10 mouse cellular contexts compared by ENCODE assay signal in genomic region chr8:80937814-80938650, GRCm38 (mm10). TPM values are rescaled to one million over a fixed set of nuclear protein-coding genes. Genes with fewer than 3 reads are reported as not detected.
DNase-seq lines count a peak whose midpoint lies in the region; ATAC-seq and TF ChIP-seq lines count a peak whose summit lies in the region.
"Had no signal": no experiment of that assay in that cellular context is flagged by ENCODE, and none has a peak within 500 bp of the region (broad histone marks: within the 10 kb centered on the region; RNA-seq: fewer than 3 reads in every experiment).

No protein-coding gene starts in this region.

- H3K4me1 ChIP-seq in embryonic facial prominence, embryonic 13.5 days, result peaks cover 25% of the 10 kb centered on the region
- H3K4me1 ChIP-seq in heart, embryonic 14.5 days (ENCODE audit: control insufficient read depth in 2 of 2, insufficient read depth in 2 of 2, low read length in 2 of 2), result peaks cover 8 to 10% of the 10 kb centered on the region in 2 experiments; a peak in 3 of 4 replicates
- H3K4me1 ChIP-seq in lung, postnatal 0 days (ENCODE audit: insufficient read depth, low read depth, low read length), result no peaks in the 10 kb centered on the region

- H3K27me3 ChIP-seq in embryonic facial prominence, embryonic 13.5 days, result no peaks in the 10 kb centered on the region
- no peaks in the 10 kb centered on the region for H3K27me3 ChIP-seq in heart, embryonic 14.5 days (ENCODE audit: control insufficient read depth, insufficient read depth, low read length)
- H3K27me3 ChIP-seq in lung, postnatal 0 days (replicated peaks; ENCODE audit: insufficient read depth, low read length), result no peaks in the 10 kb centered on the region
- H3K27me3 ChIP-seq: CH12.LX had no signal

- intact Hi-C loops in gastrocnemius, adult 2 months (cut with DNase I), result no loop called here
- intact Hi-C loops in gastrocnemius, postnatal 36 days (cut with DNase I), result no loop called here

- no peak overlapping the region for H3K9ac ChIP-seq in embryonic facial prominence, embryonic 13.5 days
- H3K9ac ChIP-seq in heart, embryonic 14.5 days (ENCODE audit: low read length), result no peak overlapping the region
- no peak overlapping the region for H3K9ac ChIP-seq in lung, postnatal 0 days (replicated peaks; ENCODE audit: low read depth)
- H3K9ac ChIP-seq: liver, embryonic 14.5 days had no signal

- TF ChIP-seq EP300 in lung, postnatal 0 days (IDR thresholded peaks at IDR 0.05), result 0 out of 2 replicates have a peak, but pooled peaks have one; percentile 19

- peak overlapping the region; percentile 38 for H3K4me2 ChIP-seq in embryonic facial prominence, embryonic 13.5 days
- H3K4me2 ChIP-seq in heart, embryonic 14.5 days (ENCODE audit: low read length), result peak overlapping the region; percentile 19; the same call in 1 of the 2 replicates
- H3K4me2 ChIP-seq in lung, postnatal 0 days (replicated peaks; ENCODE audit: low read depth, low read length), result no peak overlapping the region

- no peaks in the 10 kb centered on the region for H3K9me3 ChIP-seq in embryonic facial prominence, embryonic 13.5 days
- no peaks in the 10 kb centered on the region for H3K9me3 ChIP-seq in heart, embryonic 14.5 days (ENCODE audit: control insufficient read depth, low read length)
- H3K9me3 ChIP-seq in lung, postnatal 0 days (ENCODE audit: low read length), result no peaks in the 10 kb centered on the region

- DNase-seq in gastrocnemius, adult 2 months, result peak; percentile 28
- DNase-seq in gastrocnemius, postnatal 36 days, result no peak
- DNase-seq in lung, postnatal 0 days (ENCODE audit: low spot score), result peak; percentile 40
- no peak for DNase-seq in urinary bladder, adult 18-20 months (ENCODE audit: low spot score in 2 of 2)
- no peak for DNase-seq in layer of hippocampus, adult 11-12 months (ENCODE audit: low spot score)

- ATAC-seq in embryonic facial prominence, embryonic 13.5 days (ENCODE audit: insufficient number of reproducible peaks, insufficient read depth, low FRiP score, low TSS enrichment, low read depth), result 0 out of 2 replicates have a peak, but pooled peaks have one; percentile 41
- peak; percentile 81 for ATAC-seq in heart, embryonic 14.5 days (ENCODE audit: insufficient number of reproducible peaks, insufficient read depth, low FRiP score, low read depth)
- ATAC-seq in lung, postnatal 0 days, result peak; percentile 38; the same call in 1 of the 2 replicates
- no peak for ATAC-seq in CD4-positive, CD25-positive, alpha-beta regulatory T cell, adult 4 months

- peak overlapping the region; percentile 31 for H3K27ac ChIP-seq in gastrocnemius, adult 2 months
- peak overlapping the region; percentile 80 for H3K27ac ChIP-seq in embryonic facial prominence, embryonic 13.5 days
- H3K27ac ChIP-seq in heart, embryonic 14.5 days (replicated peaks in 1 of 2; ENCODE audit: control insufficient read depth in 1 of 2, insufficient read depth in 1 of 2, low read depth in 2 of 2, low read length in 2 of 2), result peak overlapping the region; percentile 4 to 54; a peak in 3 of 4 replicates
- peak overlapping the region; percentile 7; the same call in 1 of the 2 replicates for H3K27ac ChIP-seq in lung, postnatal 0 days (ENCODE audit: low read length)
- H3K27ac ChIP-seq: liver, embryonic 14.5 days had no signal

- H3K4me3 ChIP-seq in gastrocnemius, adult 2 months, result peak overlapping the region; percentile 48
- 0 out of 2 replicates have a peak overlapping the region, but pooled peaks have one; percentile 1 for H3K4me3 ChIP-seq in embryonic facial prominence, embryonic 13.5 days
- no peak overlapping the region for H3K4me3 ChIP-seq in heart, embryonic 14.5 days (ENCODE audit: control insufficient read depth in 1 of 2, insufficient read depth in 1 of 2, low read depth in 1 of 2, low read length in 2 of 2)
- no peak overlapping the region for H3K4me3 ChIP-seq in lung, postnatal 0 days (ENCODE audit: low read depth, low read length)

- 25% methylated on average over 15 of the region's 15 CpGs for WGBS in embryonic facial prominence, embryonic 13.5 days
- WGBS in heart, embryonic 14.5 days, result 22% methylated on average over 15 of the region's 15 CpGs
- WGBS in lung, postnatal 0 days, result 38% methylated on average over 15 of the region's 15 CpGs

- H3K36me3 ChIP-seq in embryonic facial prominence, embryonic 13.5 days, result no peaks in the 10 kb centered on the region
- no peaks in the 10 kb centered on the region for H3K36me3 ChIP-seq in heart, embryonic 14.5 days (ENCODE audit: control insufficient read depth, insufficient read depth, low read length)
- H3K36me3 ChIP-seq in lung, postnatal 0 days (ENCODE audit: insufficient read depth, low read length), result no peaks in the 10 kb centered on the region

- TF ChIP-seq CTCF in gastrocnemius, adult 2 months (IDR thresholded peaks at IDR 0.05), result no peak
- TF ChIP-seq CTCF in lung, postnatal 0 days (IDR thresholded peaks at IDR 0.05), result no peak

RNA-seq across cellular contexts. Expression of gene Gab1, which starts 57.7 kb away (rescaled TPM):
- total RNA-seq in gastrocnemius, adult 2 months (2021), result 10 to 100 TPM; 11.7 to 14.3 TPM
- 1 to 10 TPM; 8.2 to 9.9 TPM for total RNA-seq in gastrocnemius, postnatal 36 days (2021)
- polyA plus RNA-seq in embryonic facial prominence, embryonic 13.5 days (2015; fragmentation: Nextera tagmentation; extraction: Ambion mirVana), result 22.2 and 22.7 TPM in 2 replicates
- polyA plus RNA-seq in heart, embryonic 14.5 days (2014; fragmentation: Nextera tagmentation; extraction: Ambion mirVana), result 44.4 and 47.6 TPM in 2 replicates
- 16.9 and 18.9 TPM in 2 replicates for polyA plus RNA-seq in lung, postnatal 0 days (2015; fragmentation: Nextera tagmentation; extraction: Ambion mirVana)
- polyA plus RNA-seq in CD4-positive, CD25-positive, alpha-beta regulatory T cell, adult 4 months (2017; shearing (Covaris generic)), result not detected

Comparison
In these comparisons a context has a peak if more than half of its experiments do, and no peak if none do; other contexts are left out.
1. DNase-seq: peak in gastrocnemius, adult 2 months (single experiment) and lung, postnatal 0 days (single experiment); none in gastrocnemius, postnatal 36 days (0 of 2), urinary bladder, adult 18-20 months (0 of 2) and layer of hippocampus, adult 11-12 months (single experiment).
2. H3K27ac ChIP-seq: peak in every context shown above with its lines; median percentile 80 in embryonic facial prominence, embryonic 13.5 days; 31 in gastrocnemius, adult 2 months; 29 in heart, embryonic 14.5 days; 7 in lung, postnatal 0 days.
3. H3K4me3 ChIP-seq: peak in gastrocnemius, adult 2 months (single experiment) and embryonic facial prominence, embryonic 13.5 days (single experiment); none in heart, embryonic 14.5 days (0 of 2) and lung, postnatal 0 days (single experiment).
4. RNA of gene Gab1, which starts 57.7 kb away (polyA plus RNA-seq): 44.4 to 47.6 TPM in heart, embryonic 14.5 days, 22.2 to 22.7 TPM in embryonic facial prominence, embryonic 13.5 days and 16.9 to 18.9 TPM in lung, postnatal 0 days; not detected in CD4-positive, CD25-positive, alpha-beta regulatory T cell, adult 4 months; every median in the first group is over 10 times any median in the second.